Mouse (Mus musculus) kidney, postnatal 0 days (tissue): Measurements from ENCODE around the gene Gale. TPM values are rescaled to one million over a fixed set of nuclear protein-coding genes. Genes with fewer than 3 reads are reported as not detected.

Experiments used
- ATAC-seq: fragments of 200-750 bp; cut with Nextera tagmentation; replicated peaks from 2 replicates; pipeline ENCODE4 v1.8.0; 2017; ENCODE audit warnings: low read depth, moderate number of reproducible peaks, moderate TSS enrichment, moderate library complexity; ENCODE audit not compliant: low FRiP score
- DNase-seq: peaks from one replicate; pipeline ENCODE4 v3.0.0-alpha.2; 2016; ENCODE audit warnings: low spot score
- H3K27ac ChIP-seq: fragments of 300-500 bp; sonication (generic); 2 replicates; pipeline ENCODE4 v1.5.1; 2014; ENCODE audit warnings: mild to moderate bottlenecking
- H3K27me3 ChIP-seq: fragments of 300-500 bp; sonication (generic); 2 replicates; pipeline ENCODE4 v1.6.1; 2014; ENCODE audit warnings: low read length, mixed read lengths; ENCODE audit not compliant: insufficient read depth
- H3K36me3 ChIP-seq: fragments of 300-500 bp; sonication (generic); 2 replicates; pipeline ENCODE4 v1.6.1; 2014; ENCODE audit warnings: low read length, mixed read lengths; ENCODE audit not compliant: insufficient read depth
- H3K4me1 ChIP-seq: fragments of 300-500 bp; sonication (generic); replicated peaks from 2 replicates; pipeline ENCODE4 v1.6.1; 2014; ENCODE audit warnings: antibody characterized with exemption, low read length, mixed read lengths; ENCODE audit not compliant: insufficient read depth
- H3K4me2 ChIP-seq: fragments of 300-500 bp; sonication (generic); 2 replicates; pipeline ENCODE4 v1.6.1; 2014; ENCODE audit warnings: mild to moderate bottlenecking, low read length, moderate library complexity, mixed read lengths
- H3K4me3 ChIP-seq: fragments of 300-500 bp; sonication (generic); replicated peaks from 2 replicates; pipeline ENCODE4 v1.5.1; 2014; ENCODE audit warnings: low read depth, low read length
- H3K9ac ChIP-seq: fragments of 300-500 bp; sonication (generic); 2 replicates; pipeline ENCODE4 v1.6.1; 2014; ENCODE audit warnings: low read depth, low read length
- H3K9me3 ChIP-seq: fragments of 300-500 bp; sonication (generic); replicated peaks from 2 replicates; pipeline ENCODE4 v1.6.1; 2016; ENCODE audit warnings: low read length, inconsistent platforms, mixed read lengths
- CTCF ChIP-seq: IDR thresholded peaks from 2 replicates; pipeline ENCODE4 v1.5.1; 2016; ENCODE audit warnings: antibody characterized with exemption, low read depth, mild to moderate bottlenecking, moderate library complexity
- WGBS: fragments of 180-500 bp; shearing (Covaris S2); extraction: QIAGEN DNeasy Blood & Tissue Kit; methylation state at CpG from one replicate; pipeline ENCODE4 v1.1.7; 2014; 5-methylcytosine and 5-hydroxymethylcytosine counted together
- polyA plus RNA-seq: library from polyadenylated mRNA; unstranded; fragments of >200 nt; fragmentation: Nextera tagmentation; extraction: Ambion mirVana; gene quantifications from 2 replicates; pipeline ENCODE4 v1.2.1, GENCODE M21; 2015

The Gale gene
- polyA plus RNA-seq, 1 experiment from 2014 or later, result 25.1 TPM

- H3K36me3 ChIP-seq, result peaks cover 17% of the 10 kb centered on the region
- no peak for TF ChIP-seq CTCF
- H3K9me3 ChIP-seq, result no peaks in the 10 kb centered on the region
- no peak overlapping the region for H3K27ac ChIP-seq
- ATAC-seq, result no peak
- DNase-seq, result no peak
- H3K4me2 ChIP-seq, result no peak overlapping the region
- no peak overlapping the region for H3K9ac ChIP-seq
- no peak overlapping the region for H3K4me3 ChIP-seq
- H3K27me3 ChIP-seq, result no peaks in the 10 kb centered on the region
- WGBS, result 79% methylated on average over 7 of the region's 7 CpGs
- peaks cover 7% of the 10 kb centered on the region; the same call in 1 of the 2 replicates for H3K4me1 ChIP-seq
Measured at GRCm38 (mm10) chr4:135981524-135982063, 18.1 kb downstream of the Gale start.

DNA sequence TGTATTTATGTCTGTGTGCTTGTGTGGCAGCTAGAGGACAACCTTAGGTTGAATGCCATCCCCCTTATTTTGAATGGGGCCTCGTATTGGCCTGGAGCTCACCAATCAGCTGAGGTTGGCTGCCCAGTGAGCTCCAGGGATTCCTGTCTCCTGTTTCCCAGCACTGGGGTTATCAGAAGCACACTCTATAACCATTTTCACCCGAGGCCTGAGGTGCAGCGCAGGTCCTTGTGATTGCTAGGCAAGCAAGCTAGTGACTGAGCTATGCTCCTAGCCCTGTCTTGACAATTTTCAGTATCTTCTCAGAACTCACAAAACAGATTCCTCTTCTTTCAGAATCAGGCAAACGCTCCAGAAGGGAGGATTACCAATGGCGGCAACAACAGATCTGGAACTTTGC, 21.0 kb downstream of the Gale start:
- no peak for TF ChIP-seq CTCF
- peaks cover 11% of the 10 kb centered on the region; the same call in 1 of the 2 replicates for H3K4me1 ChIP-seq
- DNase-seq, result no peak
- H3K4me2 ChIP-seq, result no peak overlapping the region
- 78% methylated on average over 5 of the region's 5 CpGs for WGBS
- 0 out of 2 replicates have a peak, but pooled peaks cover 10% of the 10 kb centered on the region for H3K36me3 ChIP-seq
- no peaks in the 10 kb centered on the region for H3K9me3 ChIP-seq
- H3K27ac ChIP-seq, result no peak overlapping the region
- no peak overlapping the region for H3K4me3 ChIP-seq
- no peak for ATAC-seq
- H3K27me3 ChIP-seq, result no peaks in the 10 kb centered on the region
- H3K9ac ChIP-seq, result no peak overlapping the region

GRCm38 (mm10) chr4:135985193-135985592, 21.7 kb downstream of the Gale start:
- no peak overlapping the region for H3K27ac ChIP-seq
- H3K9ac ChIP-seq, result no peak overlapping the region
- 86% methylated on average over 5 of the region's 5 CpGs for WGBS
- DNase-seq, result no peak
- no peaks in the 10 kb centered on the region for H3K27me3 ChIP-seq
- ATAC-seq, result no peak
- peaks cover 11% of the 10 kb centered on the region; the same call in 1 of the 2 replicates for H3K4me1 ChIP-seq
- no peak for TF ChIP-seq CTCF
- H3K4me2 ChIP-seq, result no peak overlapping the region
- H3K9me3 ChIP-seq, result no peaks in the 10 kb centered on the region
- H3K36me3 ChIP-seq, result 0 out of 2 replicates have a peak, but pooled peaks cover 10% of the 10 kb centered on the region
- H3K4me3 ChIP-seq, result no peak overlapping the region

DNA sequence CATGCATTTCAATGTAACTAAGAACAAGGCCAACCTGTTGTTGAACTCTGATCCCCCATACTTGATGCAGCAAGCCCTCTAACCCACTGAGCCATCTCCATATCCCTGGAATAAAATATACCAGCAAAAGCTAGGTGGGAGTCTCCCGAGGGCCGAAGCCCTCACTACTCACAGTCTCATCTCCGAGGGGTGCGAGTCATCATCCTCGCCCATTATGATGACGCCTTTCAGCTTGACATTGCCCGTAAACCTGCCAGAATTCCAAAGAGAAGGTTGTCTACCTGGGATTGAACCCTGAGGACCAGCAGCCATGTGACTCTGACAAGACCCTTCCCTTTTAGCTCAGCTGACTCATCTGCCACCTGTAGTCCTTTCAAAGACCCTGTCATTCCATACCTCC, 22.2 kb downstream of the Gale start:
- no peaks in the 10 kb centered on the region for H3K27me3 ChIP-seq
- no peaks in the 10 kb centered on the region for H3K9me3 ChIP-seq
- peak overlapping the region; percentile 90; the same call in 1 of the 2 replicates for H3K9ac ChIP-seq
- no peak overlapping the region for H3K27ac ChIP-seq
- peaks cover 11% of the 10 kb centered on the region; the same call in 1 of the 2 replicates for H3K4me1 ChIP-seq
- DNase-seq (no peak), ATAC-seq (no peak)
- H3K4me3 ChIP-seq, result peak overlapping the region; percentile 89; the same call in 1 of the 2 replicates
- WGBS, result 82% methylated on average over 7 of the region's 7 CpGs
- no peak for TF ChIP-seq CTCF
- 0 out of 2 replicates have a peak, but pooled peaks cover 10% of the 10 kb centered on the region for H3K36me3 ChIP-seq
- H3K4me2 ChIP-seq, result peak overlapping the region; percentile 94

GRCm38 (mm10) chr4:135986301-135986942, 22.9 kb downstream of the Gale start:
- peak overlapping the region; percentile 78 for H3K27ac ChIP-seq
- WGBS, result 6% methylated on average over 23 of the region's 23 CpGs
- no peak for TF ChIP-seq CTCF
- DNase-seq, result peak; percentile 11
- H3K27me3 ChIP-seq, result no peaks in the 10 kb centered on the region
- no peak for ATAC-seq
- H3K36me3 ChIP-seq, result 0 out of 2 replicates have a peak, but pooled peaks cover 10% of the 10 kb centered on the region
- H3K9ac ChIP-seq, result peak overlapping the region; percentile 90
- H3K4me1 ChIP-seq, result peaks cover 11% of the 10 kb centered on the region; the same call in 1 of the 2 replicates
- H3K4me3 ChIP-seq, result peak overlapping the region; percentile 89
- peak overlapping the region; percentile 94 for H3K4me2 ChIP-seq
- no peaks in the 10 kb centered on the region for H3K9me3 ChIP-seq

GRCm38 (mm10) chr4:135986943-135987710, 23.6 kb downstream of the Gale start, which contains the start of gene Pithd1:
TSS of gene Pithd1 (minus strand) at chr4:135987264.
- no peaks in the 10 kb centered on the region for H3K27me3 ChIP-seq
- H3K9ac ChIP-seq, result peak within 1 kb of the TSS; percentile 90
- ATAC-seq, result peak; percentile 90
- peak; percentile 93 for DNase-seq
- peaks cover 11% of the 10 kb centered on the region; the same call in 1 of the 2 replicates for H3K4me1 ChIP-seq
- H3K27ac ChIP-seq, result peak within 1 kb of the TSS; percentile 78
- TF ChIP-seq CTCF, result peak; percentile 52
- under 1% methylated on average over 78 of the region's 81 CpGs for WGBS
- peak within 1 kb of the TSS; percentile 94 for H3K4me2 ChIP-seq
- H3K4me3 ChIP-seq, result peak within 1 kb of the TSS; percentile 89
- no peaks in the 10 kb centered on the region for H3K9me3 ChIP-seq
- 0 out of 2 replicates have a peak, but pooled peaks cover 10% of the 10 kb centered on the region for H3K36me3 ChIP-seq
